Mouse (Mus musculus): ENCODE data around the gene Jazf1.

DNA sequence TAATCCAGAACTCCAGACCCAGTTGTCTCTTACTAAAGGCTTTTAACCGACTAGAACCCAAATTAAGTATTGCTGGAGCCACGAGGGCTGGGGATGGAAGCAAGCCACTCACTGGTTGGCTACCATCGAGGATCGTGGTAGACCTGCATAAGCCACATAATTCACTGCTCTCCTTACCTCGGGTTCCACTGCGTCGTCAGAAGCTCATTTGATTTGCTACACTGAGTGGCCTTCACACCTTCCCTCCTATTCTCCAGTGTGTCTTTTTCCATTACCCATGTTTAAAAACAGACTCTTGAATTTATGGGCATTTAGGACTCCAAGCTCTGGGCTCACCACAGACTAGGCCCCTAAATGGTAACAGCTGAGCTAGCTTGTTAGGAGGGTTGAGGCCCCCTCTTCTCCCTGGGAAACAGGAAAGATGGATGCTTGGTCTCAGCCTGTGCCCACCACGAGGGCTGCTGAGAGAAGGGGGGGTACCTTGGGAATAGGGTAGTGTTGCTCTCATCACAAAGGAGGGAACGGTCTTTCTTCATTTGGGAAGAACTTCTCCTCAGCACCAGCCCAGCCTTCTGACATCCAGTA is 142.9 kb downstream of the Jazf1 start:
- TF ChIP-seq ETS1 (IDR thresholded peaks at IDR 0.05; ENCODE audit: low read depth, low read length) (no peak), SIN3A (IDR thresholded peaks at IDR 0.05; ENCODE audit: low read length) (no peak), MAZ (IDR thresholded peaks at IDR 0.05; ENCODE audit: low read depth, low read length) (no peak), CTCF (IDR thresholded peaks at IDR 0.05 in 2 of 3, conservative IDR thresholded peaks at IDR 0.05 in 1 of 3; ENCODE audit: control insufficient read depth in 1 of 3, insufficient read depth in 1 of 3, low read depth in 2 of 3, low read length in 3 of 3, poor library complexity in 1 of 3, severe bottlenecking in 1 of 3) (no peak), POLR2A (IDR thresholded peaks at IDR 0.05; ENCODE audit: control insufficient read depth in 1 of 2, insufficient read depth in 1 of 2, low read depth in 1 of 2, low read length in 2 of 2, poor library complexity in 1 of 2) (no peak), HCFC1 (IDR thresholded peaks at IDR 0.05; ENCODE audit: low read depth, low read length) (no peak), SMC3 (IDR thresholded peaks at IDR 0.05; ENCODE audit: low read depth, low read length) (no peak), TCF12 (IDR thresholded peaks at IDR 0.05; ENCODE audit: low read depth, low read length) (no peak), BHLHE40 (IDR thresholded peaks at IDR 0.05; ENCODE audit: borderline replicate concordance, low read depth, low read length) (no peak), EP300 (IDR thresholded peaks at IDR 0.05; ENCODE audit: low read depth in 1 of 2, low read length in 2 of 2) (no peak), TAL1 (IDR thresholded peaks at IDR 0.05; ENCODE audit: low read length) (no peak), NRF1 (IDR thresholded peaks at IDR 0.05; ENCODE audit: insufficient read depth, low read depth, low read length, poor library complexity, severe bottlenecking) (no peak), CHD2 (IDR thresholded peaks at IDR 0.05; ENCODE audit: low read length) (no peak)
